Mouse (Mus musculus): ENCODE measurements around the gene Cps1.

GRCm38 (mm10) chr1:67143939-67144338, 21.1 kb downstream of the Cps1 start:
- TF ChIP-seq CTCF (conservative IDR thresholded peaks at IDR 0.05; ENCODE audit: low read length) (0 out of 2 replicates have a peak, but pooled peaks have one; percentile 11), NANOG (IDR thresholded peaks at IDR 0.05; ENCODE audit: borderline replicate concordance, low read length) (no peak), POU5F1 (IDR thresholded peaks at IDR 0.05; ENCODE audit: borderline replicate concordance, low read length) (no peak)
